Mouse (Mus musculus) NIH3T3 (cell line): ENCODE measurements around the gene Parva.

Experiments used
- DNase-seq: peaks from one replicate; pipeline ENCODE4 v3.0.0-alpha.2; 2012; ENCODE audit warnings: low read depth

The Parva gene

DNA sequence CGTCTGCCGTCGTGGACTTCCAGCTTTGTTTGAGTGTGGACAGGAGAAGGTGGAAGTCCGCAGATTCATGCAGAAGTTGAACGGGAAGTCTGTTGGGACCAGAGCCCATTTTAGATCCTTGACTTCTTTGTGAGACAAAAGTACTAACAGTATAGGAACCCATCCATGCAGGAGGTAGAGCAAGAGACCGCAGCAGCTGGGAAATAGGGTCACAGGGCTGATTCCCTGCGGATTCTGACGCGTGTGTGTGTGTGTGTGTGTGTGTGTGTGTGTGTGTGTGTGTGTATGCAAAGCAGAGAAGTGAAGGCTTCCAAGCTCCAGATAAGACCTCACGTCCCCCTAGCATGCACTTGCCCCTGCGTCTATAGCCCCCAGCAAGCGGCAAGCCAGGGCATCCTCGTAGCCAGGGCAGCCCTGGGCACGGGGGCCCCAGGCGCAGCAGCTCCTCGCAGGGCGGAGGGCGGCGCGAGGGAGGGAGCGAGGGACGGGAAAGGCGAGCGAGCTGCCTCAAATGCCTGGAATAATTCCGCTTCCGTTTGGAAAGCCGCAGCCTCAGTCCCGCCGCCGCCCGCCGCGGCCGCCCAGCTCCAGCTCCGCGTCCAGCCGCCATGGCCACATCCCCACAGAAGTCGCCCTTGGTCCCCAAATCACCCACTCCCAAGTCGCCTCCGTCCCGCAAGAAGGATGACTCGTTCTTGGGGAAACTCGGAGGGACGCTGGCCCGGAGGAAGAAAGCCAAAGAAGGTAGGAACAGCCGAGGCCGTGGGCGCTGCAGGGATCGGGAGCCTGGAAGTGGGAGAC is at the start of gene Parva:
Gene Parva, plus strand, starts transcription at position 149 of the 801 bp plus-strand sequence.
- DNase-seq = peak; percentile 88

- DNase-seq = peak; percentile 60
Observed at GRCm38 (mm10) chr7:112378056-112378455, 49.2 kb upstream of the Parva start.

DNA sequence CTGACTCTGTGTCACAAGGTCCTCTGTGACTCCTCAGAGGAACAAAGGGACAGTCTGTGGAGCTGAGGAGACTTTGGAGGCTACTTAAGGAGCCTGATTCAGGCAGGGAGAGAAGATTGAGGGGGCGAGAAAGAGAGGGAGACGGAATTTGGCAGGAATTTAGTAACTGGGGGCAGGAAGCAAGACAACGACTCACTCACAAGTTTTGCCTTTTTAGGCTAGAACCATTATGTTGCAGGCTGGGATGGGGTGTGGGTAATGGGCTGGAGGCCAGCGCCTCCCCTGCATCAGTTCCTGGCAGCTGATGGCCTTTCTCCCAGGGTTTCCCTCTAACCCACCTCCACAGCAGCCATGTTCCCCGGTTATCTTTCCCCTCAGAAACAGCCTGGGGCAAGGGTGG is 48.8 kb upstream of the Parva start:
- peak; percentile 79 for DNase-seq

- no peak for DNase-seq
Observed at GRCm38 (mm10) chr7:112386521-112386920, 40.8 kb upstream of the Parva start.

DNA sequence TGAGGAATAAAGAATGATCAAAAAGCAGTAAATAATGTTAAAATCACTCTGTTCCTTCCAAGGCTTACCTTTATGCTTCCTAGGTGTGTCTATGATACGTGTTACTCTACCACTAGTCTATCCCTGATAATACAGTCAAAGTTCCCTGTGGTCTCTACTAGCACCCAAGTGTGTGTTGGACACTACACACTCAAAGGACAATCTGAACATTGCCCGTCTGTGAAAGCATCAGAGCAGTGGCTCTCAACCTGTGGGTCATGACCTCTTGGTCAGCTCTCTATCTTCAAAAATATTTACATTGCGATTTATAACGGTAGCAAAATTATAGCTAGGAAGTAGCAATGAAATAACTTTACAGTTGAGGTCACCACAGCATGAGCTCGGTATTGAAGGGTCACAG is 39.4 kb upstream of the Parva start:
- no peak for DNase-seq

GRCm38 (mm10) chr7:112388363-112388875 is 38.9 kb upstream of the Parva start:
- peak; percentile 42 for DNase-seq

- DNase-seq = peak; percentile 70
Observed at GRCm38 (mm10) chr7:112389611-112390251, 37.6 kb upstream of the Parva start.

- peak; percentile 75 for DNase-seq
Observed at GRCm38 (mm10) chr7:112390252-112390936, 36.9 kb upstream of the Parva start.

GRCm38 (mm10) chr7:112390937-112391605 is 36.2 kb upstream of the Parva start:
- DNase-seq = no peak

GRCm38 (mm10) chr7:112397786-112398185 is 29.5 kb upstream of the Parva start:
- peak; percentile 62 for DNase-seq

DNA sequence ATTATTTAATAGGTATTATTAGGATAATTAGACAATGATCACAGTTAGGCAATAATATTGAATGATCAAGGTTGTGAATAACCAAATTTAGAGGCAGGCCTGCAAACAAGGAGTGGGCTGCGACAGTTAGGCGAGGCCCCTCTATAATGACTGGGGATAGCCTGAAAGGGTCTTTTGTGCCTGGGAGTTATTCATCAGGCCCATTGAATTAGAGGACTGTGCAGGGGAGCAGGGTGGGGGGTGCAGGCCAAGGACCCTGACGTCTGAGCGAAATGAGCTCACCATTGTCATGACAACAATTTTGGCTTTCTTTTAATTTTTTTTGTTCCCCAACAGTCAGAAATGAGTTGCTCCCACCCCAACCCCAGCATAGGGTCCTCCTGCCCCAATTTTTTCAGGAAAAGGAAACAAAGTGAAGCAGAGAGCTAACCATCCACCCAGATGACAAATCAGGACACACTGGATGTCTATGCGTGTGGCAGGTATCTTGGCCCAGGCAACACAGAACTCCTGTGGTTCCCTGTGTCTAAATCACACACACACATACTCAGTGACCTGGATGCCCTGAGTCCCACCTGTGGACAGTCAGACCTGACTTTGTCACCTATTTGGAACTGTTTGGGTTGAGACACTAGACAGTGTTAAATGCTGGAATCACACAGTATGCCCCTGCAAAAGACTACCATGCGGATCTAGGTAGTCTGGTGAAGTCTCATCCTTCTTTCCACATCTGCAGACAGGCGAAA is 27.7 kb upstream of the Parva start:
- no peak for DNase-seq

GRCm38 (mm10) chr7:112400175-112400574 is 27.1 kb upstream of the Parva start:
- DNase-seq = peak; percentile 94

- no peak for DNase-seq
Observed at GRCm38 (mm10) chr7:112405061-112405460, 22.2 kb upstream of the Parva start.

GRCm38 (mm10) chr7:112405578-112405977 is 21.7 kb upstream of the Parva start:
- DNase-seq = no peak

GRCm38 (mm10) chr7:112407597-112407996 is 19.7 kb upstream of the Parva start:
- peak; percentile 75 for DNase-seq

DNA sequence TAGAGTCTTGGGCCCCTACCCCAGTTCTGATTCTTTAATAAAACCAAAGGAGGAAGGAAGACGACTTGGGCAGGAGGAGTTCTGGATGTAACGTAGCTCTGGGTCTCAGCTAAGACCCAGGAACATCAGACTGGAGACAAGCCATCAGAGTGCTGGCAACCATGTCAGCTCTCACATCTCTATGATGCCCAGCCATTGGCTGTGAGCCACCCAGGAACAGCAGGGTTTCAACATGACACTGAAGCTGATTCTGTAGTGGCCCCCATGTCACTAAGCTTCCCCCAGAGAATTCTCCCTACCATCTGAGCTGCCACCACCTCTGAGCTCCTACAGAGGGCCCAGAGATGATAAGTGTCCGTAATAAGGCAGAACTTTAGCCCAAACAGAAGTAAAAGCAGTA is 17.3 kb upstream of the Parva start:
- DNase-seq = no peak

GRCm38 (mm10) chr7:112413286-112413685 is 14.0 kb upstream of the Parva start:
- DNase-seq = no peak

- no peak for DNase-seq
Observed at GRCm38 (mm10) chr7:112416058-112416526, 11.2 kb upstream of the Parva start.

DNA sequence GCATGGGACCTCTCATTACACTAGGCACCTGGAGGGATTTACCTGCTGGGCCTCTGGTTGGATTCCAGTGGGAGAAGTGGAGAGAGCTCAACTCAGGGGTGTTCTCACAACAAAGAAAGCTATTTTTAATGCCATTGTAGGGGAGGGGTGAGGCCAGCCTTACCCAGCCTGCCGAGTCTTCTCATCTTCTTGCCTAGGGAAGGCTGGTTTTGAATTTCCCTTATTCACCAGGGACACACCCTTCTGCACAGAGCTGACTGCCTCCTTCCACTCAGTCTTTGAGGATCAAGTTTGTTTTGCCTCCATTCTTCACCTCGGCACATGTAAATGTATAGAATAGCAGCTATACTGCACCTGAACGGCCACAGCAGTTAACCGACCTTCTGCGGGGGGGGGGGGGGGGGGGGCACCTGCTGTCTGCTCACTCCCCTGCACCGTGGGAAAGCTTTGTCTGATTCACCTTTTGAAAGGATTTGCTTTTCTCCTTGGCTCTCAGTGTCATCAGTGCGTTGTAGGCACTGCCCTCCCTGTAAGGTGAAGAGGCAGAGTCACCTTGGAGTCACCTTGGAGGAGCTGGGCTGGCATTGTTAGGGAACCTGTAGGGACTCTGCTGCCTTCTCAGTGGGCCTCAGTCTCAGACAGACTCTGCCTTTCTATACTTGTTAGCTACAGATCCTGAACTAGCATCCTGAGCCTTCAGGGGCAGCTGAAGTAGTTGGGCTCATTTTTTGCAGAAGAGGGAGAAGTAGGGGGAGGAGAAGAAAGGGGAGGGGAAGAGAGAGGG is 10.4 kb upstream of the Parva start:
- no peak for DNase-seq

GRCm38 (mm10) chr7:112417598-112417997 is 9.7 kb upstream of the Parva start:
- DNase-seq = no peak
